Mouse (Mus musculus) stomach, postnatal 0 days (tissue): ENCODE results near the gene Muc5ac.

Experiments used
- CTCF ChIP-seq: IDR thresholded peaks from 2 replicates; pipeline ENCODE4 v1.5.1; 2016; ENCODE audit warnings: antibody characterized with exemption, low read depth, mild to moderate bottlenecking, moderate library complexity
- EP300 ChIP-seq: optimal IDR thresholded peaks from 2 replicates; pipeline ENCODE3; 2016; ENCODE audit warnings: antibody characterized with exemption

DNA sequence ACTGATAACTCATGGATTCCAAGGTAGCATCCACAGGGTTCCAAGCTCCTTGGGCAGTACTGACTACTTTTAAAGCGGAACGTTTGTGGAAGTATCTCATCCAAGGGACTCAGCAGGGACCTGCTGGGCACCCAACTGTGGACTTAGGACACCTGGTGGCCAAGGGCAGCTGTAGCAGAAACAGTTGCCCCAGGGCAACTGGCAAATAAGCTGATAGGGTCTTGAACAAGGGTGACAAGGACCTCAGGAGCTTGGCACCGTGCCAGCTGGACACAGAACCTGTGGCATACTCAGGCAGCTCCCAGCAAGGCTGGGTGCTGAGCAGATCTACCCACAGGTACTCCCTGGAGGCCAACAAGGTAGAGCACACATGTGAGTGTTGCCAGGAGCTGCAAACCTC, 29.5 kb downstream of the Muc5ac start:
- TF ChIP-seq CTCF (peak; percentile 56), EP300 (no peak)
